Mouse (Mus musculus) megakaryocyte, embryonic 14.5 days (primary cell): ENCODE results near the gene Rad54l. TPM values are rescaled to one million over a fixed set of nuclear protein-coding genes. Genes with fewer than 3 reads are reported as not detected.

Experiments
- H3K27me3 ChIP-seq: replicated peaks from 2 replicates; pipeline ENCODE3; 2012; ENCODE audit warnings: inconsistent platforms
- H3K36me3 ChIP-seq: replicated peaks from 2 replicates; pipeline ENCODE3; 2012; ENCODE audit warnings: low read length, inconsistent platforms, mixed read lengths
- H3K4me1 ChIP-seq: 2 replicates; pipeline ENCODE4 v1.6.1; 2012; ENCODE audit warnings: inconsistent platforms
- H3K4me3 ChIP-seq: replicated peaks from 2 replicates; pipeline ENCODE3; 2012; ENCODE audit warnings: moderate library complexity, mild to moderate bottlenecking, inconsistent platforms
- H3K9me3 ChIP-seq: 2 replicates; pipeline ENCODE4 v1.6.1; 2012; ENCODE audit warnings: inconsistent platforms
- FLI1 ChIP-seq: IDR thresholded peaks from 2 replicates; pipeline ENCODE4 v1.6.1; 2012; ENCODE audit warnings: low read length, inconsistent platforms, mixed read lengths
- GATA1 ChIP-seq: IDR thresholded peaks from 3 replicates; pipeline ENCODE4 v1.6.1; 2012; ENCODE audit warnings: mixed read lengths, low read length, inconsistent platforms, borderline replicate concordance
- polyA plus RNA-seq: library from polyadenylated mRNA; stranded (reverse); fragments of >175 nt; gene quantifications from 2 replicates; pipeline ENCODE4 v1.2.3, GENCODE M21; 2012; ENCODE audit warnings: low replicate concordance; ENCODE audit not compliant: insufficient read depth

Gene Rad54l
- polyA plus RNA-seq, 1 experiment, result 0.75 TPM

DNA sequence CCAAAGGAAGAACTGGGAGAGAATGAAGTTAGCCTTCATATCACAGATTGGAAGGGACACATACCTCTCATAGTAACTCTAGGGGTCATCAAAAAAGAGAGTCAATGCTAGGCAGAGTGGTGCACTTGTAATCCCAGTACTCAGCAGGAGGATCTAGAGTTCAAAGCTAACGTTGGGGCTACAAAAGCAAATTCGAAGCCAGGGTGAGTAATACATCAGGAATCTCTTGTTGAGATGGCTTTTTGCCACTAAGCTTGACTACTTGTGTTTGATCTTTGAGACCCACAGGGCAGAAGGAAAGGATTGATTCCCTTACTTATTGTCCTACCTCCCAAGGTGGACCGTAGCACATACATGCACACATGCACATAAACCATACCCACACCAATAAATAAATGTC lies 74.3 kb downstream of the Rad54l start:
- no peak overlapping the region for H3K4me3 ChIP-seq
- no peaks in the 10 kb centered on the region for H3K27me3 ChIP-seq
- no peak for TF ChIP-seq FLI1
- peaks cover 34% of the 10 kb centered on the region for H3K4me1 ChIP-seq
- H3K36me3 ChIP-seq, result peaks cover 52% of the 10 kb centered on the region
- H3K9me3 ChIP-seq, result no peaks in the 10 kb centered on the region

DNA sequence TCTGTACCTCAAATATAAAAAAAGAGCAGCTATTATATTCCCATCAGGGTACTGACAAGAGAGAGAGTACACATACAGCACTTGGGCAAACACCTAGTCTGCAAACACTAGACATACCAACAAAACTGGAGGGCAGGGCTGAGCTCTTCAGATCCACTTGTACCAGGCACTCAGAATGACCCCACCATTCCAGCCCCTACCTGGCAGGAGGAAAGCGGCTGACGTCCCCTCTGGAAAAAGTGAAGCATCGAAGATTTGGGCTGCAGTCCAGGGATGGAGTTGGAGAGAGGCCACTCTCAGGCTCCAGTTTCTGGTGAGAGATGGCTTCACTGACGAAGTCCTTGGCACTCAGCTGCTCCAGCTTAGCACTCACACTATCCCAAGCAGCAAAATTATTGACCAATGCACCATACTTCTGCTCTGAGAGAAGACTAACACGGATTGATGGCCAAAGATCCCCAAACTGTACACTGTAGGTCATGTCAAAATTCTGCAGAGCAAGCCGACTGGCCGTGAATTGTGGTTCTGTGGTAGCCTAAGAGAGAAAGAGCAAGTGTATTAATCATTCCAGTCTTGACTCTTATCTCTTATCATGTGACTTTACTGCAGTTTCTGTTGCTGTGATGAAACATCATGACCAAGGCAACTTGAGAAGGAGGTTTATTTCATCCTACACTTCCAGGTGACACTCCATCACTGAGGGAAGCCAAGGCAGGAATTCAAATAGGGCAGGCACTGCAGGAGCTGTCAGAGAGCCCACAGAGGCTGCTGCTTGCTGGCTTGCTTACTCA lies 75.2 kb downstream of the Rad54l start:
- no peak overlapping the region for H3K4me3 ChIP-seq
- no peak for TF ChIP-seq FLI1
- TF ChIP-seq GATA1, result no peak
- no peaks in the 10 kb centered on the region for H3K27me3 ChIP-seq
- H3K4me1 ChIP-seq, result peaks cover 28% of the 10 kb centered on the region
- no peaks in the 10 kb centered on the region for H3K9me3 ChIP-seq
- H3K36me3 ChIP-seq, result peaks cover 60% of the 10 kb centered on the region

DNA sequence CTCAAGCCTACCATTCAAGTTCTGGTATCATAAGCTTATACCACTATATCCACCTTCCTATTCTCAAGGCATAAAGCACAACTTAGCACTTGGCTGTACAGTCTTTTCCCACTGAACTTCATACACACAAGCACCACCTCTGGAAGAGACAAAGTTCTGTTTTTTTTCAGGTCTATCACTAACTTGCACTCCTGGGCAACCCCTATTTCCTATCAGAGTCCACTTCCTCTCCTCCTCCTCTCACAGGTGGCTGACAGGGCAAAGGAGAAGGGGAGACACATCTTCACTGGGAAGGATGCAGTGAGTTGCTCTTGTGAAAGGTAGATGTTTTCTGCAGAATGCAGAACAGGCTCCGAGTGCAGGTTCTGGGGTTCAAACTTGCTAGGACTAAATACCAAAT lies 75.8 kb downstream of the Rad54l start:
- no peak for TF ChIP-seq GATA1
- TF ChIP-seq FLI1, result no peak
- Histone ChIP-seq H3K4me3 (no peak overlapping the region), H3K9me3 (no peaks in the 10 kb centered on the region), H3K4me1 (peaks cover 23% of the 10 kb centered on the region), H3K27me3 (no peaks in the 10 kb centered on the region), H3K36me3 (peaks cover 66% of the 10 kb centered on the region)

- TF ChIP-seq GATA1 (no peak), FLI1 (no peak)
- Histone ChIP-seq H3K36me3 (peaks cover 73% of the 10 kb centered on the region), H3K27me3 (no peaks in the 10 kb centered on the region), H3K4me3 (no peak overlapping the region), H3K4me1 (peaks cover 13% of the 10 kb centered on the region), H3K9me3 (no peaks in the 10 kb centered on the region)
Observed at GRCm38 (mm10) chr4:116046604-116047003, 76.9 kb downstream of the Rad54l start.

Other genes starting within 250 kb of the Rad54l start
- gene Kncn, start 239.3 kb downstream of the Rad54l start, polyA plus RNA-seq, result 0.29 TPM in 1 of 2 replicates, not detected in the other
- gene 6430628N08Rik, start 233.0 kb downstream of the Rad54l start, polyA plus RNA-seq, result 0.16 TPM in 1 of 2 replicates, not detected in the other
- gene Dmbx1, start 183.8 kb downstream of the Rad54l start, polyA plus RNA-seq, result not detected in 2 replicates
- gene Faah, start 105.8 kb downstream of the Rad54l start, polyA plus RNA-seq, result 2.9 and 3.8 TPM in 2 replicates
- gene Nsun4, start 69.8 kb downstream of the Rad54l start, polyA plus RNA-seq, result 0.27 TPM in 1 of 2 replicates, not detected in the other
- gene Uqcrh, start 48.6 kb downstream of the Rad54l start, polyA plus RNA-seq, result 24.7 and 73.9 TPM in 2 replicates
- gene Lrrc41, start 48.4 kb downstream of the Rad54l start, polyA plus RNA-seq, result 13.4 and 17.7 TPM in 2 replicates
- 1.0 and 6.1 TPM in 2 replicates for gene Pomgnt1, start 150 bp upstream of the Rad54l start, polyA plus RNA-seq
- 0.93 TPM in 1 of 2 replicates, not detected in the other for gene Lurap1, start 27.6 kb upstream of the Rad54l start, polyA plus RNA-seq
- not detected in 2 replicates for gene Tspan1, start 43.9 kb upstream of the Rad54l start, polyA plus RNA-seq
- gene 1700042G07Rik, start 49.7 kb upstream of the Rad54l start, polyA plus RNA-seq, result not detected in 2 replicates
- gene Gm49337, start 49.7 kb upstream of the Rad54l start, polyA plus RNA-seq, result not detected in 2 replicates
- 1.2 TPM in 1 of 2 replicates, not detected in the other for gene Pik3r3, start 97.9 kb upstream of the Rad54l start, polyA plus RNA-seq